Mouse (Mus musculus) regulatory T cell (primary cell): ENCODE measurements at regions not wholly inside any gene's neighbourhood (a gene's known extent, or its start where the extent isn't known, plus 50 kb on each side); places are given as distances from the start of the nearest gene placed in this dataset.

Experiments
- in situ Hi-C: fragments of 300-600 bp; cut with MboI, MseI; formaldehyde crosslinking; loops from one replicate; pipeline ENCODE4 v1.15.1; 2025; ENCODE audit warnings: high pct_unique_total_duplicates

GRCm38 (mm10) chr10:99524273-99525212, 234.9 kb downstream of the Csl start:
- in situ Hi-C loops = loop anchor here (10.0 to 25.0 kb wide), 2 partner anchors 600 to 1137 kb away; no protein-coding TSS in a partner anchor

GRCm38 (mm10) chr10:99526148-99526547, 233.3 kb downstream of the Csl start:
- in situ Hi-C loops = loop anchor here (10.0 to 25.0 kb wide), 2 partner anchors 599 to 1139 kb away; no protein-coding TSS in a partner anchor

- in situ Hi-C loops = loop anchor here (10.0 to 25.0 kb wide), 2 partner anchors 598 to 1139 kb away; no protein-coding TSS in a partner anchor
Measured at GRCm38 (mm10) chr10:99526561-99526960, 232.9 kb downstream of the Csl start.

- in situ Hi-C loops = loop anchor here (25.0 kb wide), 1 partner anchor 1144 kb away; no protein-coding TSS in a partner anchor
Measured at GRCm38 (mm10) chr10:99531104-99531503, 228.4 kb downstream of the Csl start.

- in situ Hi-C loops = loop anchor here (25.0 kb wide), 1 partner anchor 1144 kb away; no protein-coding TSS in a partner anchor
Measured at GRCm38 (mm10) chr10:99531556-99531955, 227.9 kb downstream of the Csl start.

- in situ Hi-C loops = loop anchor here (25.0 kb wide), 1 partner anchor 1145 kb away; no protein-coding TSS in a partner anchor
Measured at GRCm38 (mm10) chr10:99531992-99532391, 227.5 kb downstream of the Csl start.

- in situ Hi-C loops = loop anchor here (25.0 kb wide), 1 partner anchor 1145 kb away; no protein-coding TSS in a partner anchor
Measured at GRCm38 (mm10) chr10:99532697-99533119, 226.8 kb downstream of the Csl start.

- in situ Hi-C loops = loop anchor here (25.0 kb wide), 1 partner anchor 1146 kb away; no protein-coding TSS in a partner anchor
Measured at GRCm38 (mm10) chr10:99533468-99533867, 226.0 kb downstream of the Csl start.

GRCm38 (mm10) chr10:99534237-99534636, 225.2 kb downstream of the Csl start:
- in situ Hi-C loops = loop anchor here (25.0 kb wide), 1 partner anchor 1147 kb away; no protein-coding TSS in a partner anchor

GRCm38 (mm10) chr10:99538639-99539038, 220.8 kb downstream of the Csl start:
- in situ Hi-C loops = loop anchor here (5.0 to 25.0 kb wide), 2 partner anchors 51 to 1151 kb away; no protein-coding TSS in a partner anchor

- in situ Hi-C loops = no loop called here
Measured at GRCm38 (mm10) chr10:99552373-99552772, 207.1 kb downstream of the Csl start.

- in situ Hi-C loops = no loop called here
Measured at GRCm38 (mm10) chr10:99552836-99553540, 206.5 kb downstream of the Csl start.

- in situ Hi-C loops = loop anchor here (5.0 kb wide), 1 partner anchor 98 kb away; no protein-coding TSS in a partner anchor
Measured at GRCm38 (mm10) chr10:99555021-99555420, 204.4 kb downstream of the Csl start.

GRCm38 (mm10) chr10:99555658-99556352, 203.7 kb downstream of the Csl start:
- in situ Hi-C loops = loop anchor here (5.0 kb wide), 1 partner anchor 99 kb away; no protein-coding TSS in a partner anchor

GRCm38 (mm10) chr10:99556353-99557036, 203.0 kb downstream of the Csl start:
- in situ Hi-C loops = loop anchor here (5.0 kb wide), 1 partner anchor 99 kb away; no protein-coding TSS in a partner anchor

GRCm38 (mm10) chr10:99558656-99559055, 200.8 kb downstream of the Csl start:
- in situ Hi-C loops = loop anchor here (5.0 kb wide), 1 partner anchor 101 kb away; no protein-coding TSS in a partner anchor

- in situ Hi-C loops = no loop called here
Measured at GRCm38 (mm10) chr10:99561166-99561818, 198.2 kb downstream of the Csl start.

GRCm38 (mm10) chr10:99564605-99565004, 194.9 kb downstream of the Csl start:
- in situ Hi-C loops = no loop called here

GRCm38 (mm10) chr10:99568424-99568823, 191.0 kb downstream of the Csl start:
- in situ Hi-C loops = no loop called here
